Mouse (Mus musculus) T-helper 17 cell (primary cell): Measurements from ENCODE around the gene Otx1.

Source experiments
- in situ Hi-C, 2 experiments: fragments of 300-600 bp; cut with MboI, MseI; formaldehyde crosslinking; loops; 1 replicate in 1 of 2; 2 replicates in 1 of 2; pipeline ENCODE4 v1.15.1; 2025; ENCODE audit warnings: high pct_unique_total_duplicates in 2 of 2

The Otx1 gene

GRCm38 (mm10) chr11:22000316-22001076 is 2.2 kb downstream of the Otx1 start:
- in situ Hi-C loops = loop anchor here in 1 of 2 experiments (10.0 to 25.0 kb wide), 2 partner anchors 284 to 937 kb away; no protein-coding TSS in a partner anchor

GRCm38 (mm10) chr11:21999396-22000315 is 3.0 kb downstream of the Otx1 start:
- in situ Hi-C loops = loop anchor here in 1 of 2 experiments (10.0 to 25.0 kb wide), 2 partner anchors 285 to 938 kb away; no protein-coding TSS in a partner anchor

- in situ Hi-C loops = no loop called here
These were observed 4.3 kb downstream of the Otx1 start for GRCm38 (mm10) chr11:21998141-21999047.

GRCm38 (mm10) chr11:21997561-21998140 is 5.0 kb downstream of the Otx1 start:
- in situ Hi-C loops = no loop called here

GRCm38 (mm10) chr11:21996661-21997560 is 5.8 kb downstream of the Otx1 start:
- in situ Hi-C loops = no loop called here

GRCm38 (mm10) chr11:21996325-21996647 is 6.4 kb downstream of the Otx1 start:
- in situ Hi-C loops = no loop called here

GRCm38 (mm10) chr11:21995534-21996324 is 7.0 kb downstream of the Otx1 start:
- in situ Hi-C loops = no loop called here

- in situ Hi-C loops = no loop called here
These were observed 8.0 kb downstream of the Otx1 start for GRCm38 (mm10) chr11:21994377-21995370.

GRCm38 (mm10) chr11:21993597-21994376 is 8.9 kb downstream of the Otx1 start:
- in situ Hi-C loops = no loop called here

GRCm38 (mm10) chr11:21992761-21993596 is 9.7 kb downstream of the Otx1 start:
- in situ Hi-C loops = no loop called here

GRCm38 (mm10) chr11:21988398-21988946 is 14.2 kb downstream of the Otx1 start:
- in situ Hi-C loops = no loop called here

GRCm38 (mm10) chr11:21985118-21985517 is 17.6 kb downstream of the Otx1 start:
- in situ Hi-C loops = no loop called here

- in situ Hi-C loops = no loop called here
These were observed 28.6 kb downstream of the Otx1 start for GRCm38 (mm10) chr11:21974005-21974531.

GRCm38 (mm10) chr11:21973597-21973996 is 29.1 kb downstream of the Otx1 start:
- in situ Hi-C loops = no loop called here

GRCm38 (mm10) chr11:21968922-21969321 is 33.8 kb downstream of the Otx1 start:
- in situ Hi-C loops = loop anchor here in 1 of 2 experiments (5.0 kb wide), 1 partner anchor 322 kb away; no protein-coding TSS in a partner anchor

GRCm38 (mm10) chr11:21955167-21955566 is 47.5 kb downstream of the Otx1 start:
- in situ Hi-C loops = no loop called here
